13 mouse cellular contexts compared by ENCODE assay signal in the genomic region with DNA sequence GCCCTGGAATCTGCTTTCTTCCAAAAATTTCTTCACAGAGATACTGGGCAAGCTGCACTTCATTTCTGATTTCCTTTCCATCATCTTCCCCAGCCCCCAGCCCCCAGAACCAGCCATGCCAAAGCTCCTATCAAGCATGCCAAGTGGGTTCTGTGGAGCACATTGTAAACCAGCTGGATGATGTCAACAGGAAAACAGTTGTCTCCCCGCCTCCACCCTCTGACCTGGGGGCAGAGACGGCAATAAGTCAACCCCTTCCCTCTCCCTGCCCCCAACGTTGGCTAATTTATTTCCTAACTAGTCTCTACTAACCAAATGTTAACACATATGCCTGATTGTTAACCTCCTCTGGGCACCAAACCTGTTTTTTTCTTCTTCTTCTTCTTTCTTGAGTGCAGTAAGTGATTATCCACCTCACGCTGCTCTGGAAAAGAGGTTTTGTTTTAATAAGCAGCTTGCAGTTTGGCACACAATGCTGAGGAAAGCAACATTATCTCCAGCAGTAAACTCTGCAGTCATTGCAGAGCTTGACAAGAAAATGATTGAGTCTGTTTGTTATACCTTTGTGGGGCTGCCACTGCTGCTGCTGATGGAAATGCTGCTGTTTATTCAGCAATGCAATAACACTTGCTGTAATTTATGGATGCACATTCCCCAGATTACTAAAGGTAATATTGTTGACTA.
DNase-seq lines count a peak whose midpoint lies in the region; TF ChIP-seq lines count a peak whose summit lies in the region.
"Had no signal": no experiment of that assay in that cellular context is flagged by ENCODE, and none has a peak within 500 bp of the region (broad histone marks: within the 10 kb centered on the region; RNA-seq: fewer than 3 reads in every experiment).

No protein-coding gene starts in this region.

- TF ChIP-seq POLR2A in heart, adult 2 months (IDR thresholded peaks at IDR 0.05; ENCODE audit: insufficient read depth, low read depth, low read length), result no peak

- no peak overlapping the region for H3K27ac ChIP-seq in heart, adult 2 months
- H3K27ac ChIP-seq: forebrain, embryonic 15.5 days; liver, embryonic 12.5 days had no signal

- peaks cover 2% of the 10 kb centered on the region for H3K4me1 ChIP-seq in heart, adult 2 months (ENCODE audit: control insufficient read depth, insufficient read depth, low read length)
- H3K4me1 ChIP-seq: liver, embryonic 12.5 days had no signal

- no peaks in the 10 kb centered on the region for H3K27me3 ChIP-seq in heart, adult 2 months (ENCODE audit: control insufficient read depth, insufficient read depth, low read length)
- H3K27me3 ChIP-seq: liver, embryonic 12.5 days had no signal

- H3K36me3 ChIP-seq in heart, adult 2 months (ENCODE audit: control insufficient read depth, insufficient read depth, low read length), result no peaks in the 10 kb centered on the region
- H3K36me3 ChIP-seq: forebrain, embryonic 15.5 days; G1E; liver, embryonic 12.5 days had no signal

- 25% methylated on average over 4 of the region's 4 CpGs for WGBS in heart, adult 2 months

- no peak for TF ChIP-seq CTCF in heart, adult 2 months (IDR thresholded peaks at IDR 0.05)

- H3K9ac ChIP-seq in heart, adult 2 months (ENCODE audit: low read depth, low read length), result no peak overlapping the region
- H3K9ac ChIP-seq: forebrain, embryonic 15.5 days; liver, embryonic 12.5 days had no signal

- intact Hi-C loops in heart, adult 2 months (cut with DNase I), result no loop called here

- no peaks in the 10 kb centered on the region for H3K79me2 ChIP-seq in heart, adult 2 months (replicated peaks; ENCODE audit: control insufficient read depth, insufficient read depth, low read length)

- TF ChIP-seq EP300 in heart, adult 2 months (IDR thresholded peaks at IDR 0.05; ENCODE audit: insufficient read depth, low read depth, low read length), result no peak

- H3K4me3 ChIP-seq in heart, adult 2 months, result no peak overlapping the region
- H3K4me3 ChIP-seq: forebrain, embryonic 15.5 days; liver, embryonic 12.5 days had no signal

- peak; percentile 87 for DNase-seq in heart, adult 11 months
- no peak for DNase-seq in heart, adult 2 months
- DNase-seq in embryo, embryonic 10.5 days (ENCODE audit: low spot score), result peak; percentile 48
- DNase-seq in kidney, postnatal 14 days, result peak; percentile 34
- DNase-seq in lung, postnatal 4 days, result peak; percentile 30 to 49
- no peak for DNase-seq in right cerebral cortex, postnatal 14 days
- DNase-seq in layer of hippocampus, adult 11-12 months (ENCODE audit: low spot score), result no peak
- DNase-seq in cerebellum, adult 18-20 months, result no peak
- DNase-seq: B cell, adult 2 months; cerebellum, adult 9-11 months had no signal

Comparison
In these comparisons a context has a peak if more than half of its experiments do, and no peak if none do; other contexts are left out.
1. DNase-seq: peak in heart, adult 11 months (single experiment), embryo, embryonic 10.5 days (single experiment), kidney, postnatal 14 days (single experiment) and lung, postnatal 4 days (2 of 2); none in heart, adult 2 months (0 of 2), right cerebral cortex, postnatal 14 days (single experiment), layer of hippocampus, adult 11-12 months (single experiment) and cerebellum, adult 18-20 months (0 of 2).